Mouse (Mus musculus) R1 (cell line): ENCODE measurements around the gene Kif26a.

Experiments
- DNase-seq: peaks from one replicate; pipeline ENCODE4 v3.0.0-alpha.2; 2018; ENCODE audit warnings: low read depth, low spot score

The Kif26a gene

GRCm38 (mm10) chr12:112130161-112130860 lies 15.7 kb upstream of the Kif26a start:
- peak; percentile 47 for DNase-seq

- DNase-seq: no peak
These were observed 15.1 kb upstream of the Kif26a start for GRCm38 (mm10) chr12:112130957-112131356.

GRCm38 (mm10) chr12:112140231-112140630 lies 5.8 kb upstream of the Kif26a start:
- peak; percentile 70 for DNase-seq

GRCm38 (mm10) chr12:112140745-112141144 lies 5.3 kb upstream of the Kif26a start:
- no peak for DNase-seq

- DNase-seq: peak; percentile 75
These were observed 4.7 kb upstream of the Kif26a start for GRCm38 (mm10) chr12:112141300-112141699.

GRCm38 (mm10) chr12:112143116-112143832 lies 2.7 kb upstream of the Kif26a start:
- peak; percentile 69 for DNase-seq

- DNase-seq: no peak
These were observed 2.2 kb upstream of the Kif26a start for GRCm38 (mm10) chr12:112143833-112144201.

GRCm38 (mm10) chr12:112144377-112145115 lies 1.5 kb upstream of the Kif26a start:
- DNase-seq: peak; percentile 25

- DNase-seq: peak; percentile 84
These were observed 665 bp upstream of the Kif26a start for GRCm38 (mm10) chr12:112145211-112145874.

GRCm38 (mm10) chr12:112147365-112147764 lies 1.4 kb downstream of the Kif26a start:
- no peak for DNase-seq

- no peak for DNase-seq
These were observed 4.0 kb downstream of the Kif26a start for GRCm38 (mm10) chr12:112150011-112150410.

GRCm38 (mm10) chr12:112151244-112151979 lies 5.4 kb downstream of the Kif26a start:
- DNase-seq: no peak

GRCm38 (mm10) chr12:112151980-112152362 lies 6.0 kb downstream of the Kif26a start:
- DNase-seq: no peak

GRCm38 (mm10) chr12:112153597-112153996 lies 7.6 kb downstream of the Kif26a start:
- DNase-seq: no peak

- no peak for DNase-seq
These were observed 8.5 kb downstream of the Kif26a start for GRCm38 (mm10) chr12:112154476-112154875.

GRCm38 (mm10) chr12:112155218-112156051 lies 9.4 kb downstream of the Kif26a start:
- no peak for DNase-seq

GRCm38 (mm10) chr12:112156804-112157203 lies 10.8 kb downstream of the Kif26a start:
- no peak for DNase-seq

- DNase-seq: no peak
These were observed 12.2 kb downstream of the Kif26a start for GRCm38 (mm10) chr12:112158246-112158645.

- no peak for DNase-seq
These were observed 12.8 kb downstream of the Kif26a start for GRCm38 (mm10) chr12:112158784-112159183.
